Mouse (Mus musculus): ENCODE results near the gene Znhit2. TPM values are rescaled to one million over a fixed set of nuclear protein-coding genes. Genes with fewer than 3 reads are reported as not detected.

Gene Znhit2
- polyA plus RNA-seq (2012; rRNA removed; ENCODE audit: low replicate concordance) = 43.0 and 48.9 TPM in 2 replicates

DNA sequence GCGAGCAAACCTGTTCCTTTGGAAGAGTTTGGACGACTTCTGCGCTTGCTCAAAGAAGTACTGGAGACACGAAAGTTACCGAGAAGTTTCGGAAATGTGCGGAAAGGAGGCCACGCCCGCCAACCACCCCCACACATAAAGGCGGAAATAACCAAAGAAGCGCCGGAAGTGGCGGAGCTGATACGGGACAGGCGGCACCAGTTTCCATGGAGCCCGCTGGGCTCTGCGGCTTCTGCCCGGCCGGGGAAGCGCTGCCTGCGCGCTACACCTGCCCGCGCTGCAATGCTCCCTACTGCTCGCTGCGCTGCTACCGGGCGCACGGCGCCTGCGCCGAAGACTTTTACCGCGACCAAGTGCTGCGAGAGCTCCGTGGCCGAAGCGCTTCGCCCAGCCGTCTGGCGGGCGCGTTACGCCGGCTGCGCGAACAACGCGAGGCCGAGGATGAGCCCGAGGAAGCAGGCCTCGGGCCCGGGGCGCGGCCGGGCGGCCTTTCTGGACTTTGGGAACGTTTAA is at the start of gene Znhit2:
Gene Znhit2, plus strand, starts transcription at position 172 of the 513 bp plus-strand sequence.

DNA sequence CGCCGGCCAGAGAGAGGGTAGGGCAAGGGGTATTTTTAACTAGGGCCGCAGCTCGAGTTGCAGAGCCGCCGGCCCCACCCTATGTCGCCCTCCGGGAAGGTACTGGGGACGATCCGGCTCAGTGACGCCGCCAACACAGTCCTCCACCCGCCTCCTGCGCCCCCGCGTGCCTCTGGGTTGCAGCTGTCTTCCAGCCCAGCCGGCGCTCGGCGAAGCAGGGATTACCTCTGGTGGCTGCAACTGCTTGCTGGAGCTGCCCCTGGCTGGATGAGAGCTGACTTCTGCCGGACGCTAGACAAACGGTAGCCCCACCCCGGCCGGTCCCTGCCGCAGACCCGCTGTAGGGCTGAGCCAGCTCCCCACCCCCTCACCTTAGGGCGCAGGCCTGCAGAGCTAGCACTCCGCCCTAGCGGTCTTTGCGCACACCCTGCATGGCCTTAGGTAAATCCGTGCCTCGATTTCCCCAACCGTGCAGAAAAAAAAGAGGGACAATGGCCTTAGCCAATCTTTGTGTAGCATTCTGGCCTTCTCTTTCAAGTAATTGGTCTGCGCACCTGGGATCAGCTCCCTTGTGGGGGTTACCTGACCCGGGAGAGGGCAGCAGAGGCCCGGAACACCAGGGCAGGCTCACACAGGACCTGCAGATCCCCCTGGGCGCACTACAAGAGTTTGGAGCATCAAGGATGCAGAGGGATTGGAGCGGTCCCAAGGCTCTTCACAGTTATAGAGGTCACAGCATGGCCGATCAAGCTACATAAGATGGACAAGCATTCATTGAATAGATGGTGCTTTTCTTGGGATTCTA is 45.3 kb upstream of the Znhit2 start, which contains the start of gene Capn1:
Gene Capn1, minus strand, starts transcription at position 387 of the 805 bp plus-strand sequence.

DNA sequence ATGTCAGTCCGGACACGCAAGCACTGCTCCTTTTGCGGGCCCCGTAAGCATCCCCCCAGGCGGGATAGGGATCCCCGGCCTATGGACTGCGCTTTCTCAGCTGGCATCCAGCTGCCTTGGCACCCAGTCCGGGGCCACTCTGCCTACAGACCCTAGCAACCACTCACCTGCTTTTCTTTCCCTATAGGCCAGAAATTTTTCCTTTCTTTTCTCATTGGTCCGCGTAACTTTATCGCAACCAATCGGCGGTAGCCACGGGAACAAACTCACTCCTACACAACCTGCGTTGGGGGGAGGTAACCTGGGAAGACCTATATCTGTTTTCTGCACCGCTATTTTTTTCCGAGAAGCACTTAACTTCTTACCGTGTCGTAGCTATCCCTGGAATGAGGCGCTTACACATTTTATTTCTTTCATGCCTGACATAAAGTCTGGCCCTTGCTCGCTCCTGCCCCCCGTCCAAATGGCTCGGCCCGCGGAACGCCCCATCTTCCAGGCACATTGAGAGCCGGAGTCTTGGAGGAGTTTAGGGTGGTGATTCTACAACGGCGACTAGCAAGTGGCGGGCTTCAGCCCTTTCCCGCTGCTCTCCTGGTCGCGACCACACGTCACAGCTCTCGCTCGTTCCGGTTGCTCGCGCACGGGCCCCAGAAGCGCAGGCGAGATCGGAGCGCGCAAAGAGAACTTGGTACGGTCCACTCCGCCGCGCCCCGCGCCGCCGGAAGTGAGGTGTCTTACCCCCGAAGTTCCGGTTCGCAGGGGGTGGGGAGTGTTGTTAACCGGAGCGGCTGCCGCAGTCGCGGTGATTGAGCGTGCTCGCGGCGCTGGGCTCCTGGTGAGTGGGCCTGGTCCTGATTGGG is 14.5 kb upstream of the Znhit2 start, which contains the start of gene Syvn1:
Gene Syvn1, plus strand, starts transcription at position 283 of the 860 bp plus-strand sequence.

DNA sequence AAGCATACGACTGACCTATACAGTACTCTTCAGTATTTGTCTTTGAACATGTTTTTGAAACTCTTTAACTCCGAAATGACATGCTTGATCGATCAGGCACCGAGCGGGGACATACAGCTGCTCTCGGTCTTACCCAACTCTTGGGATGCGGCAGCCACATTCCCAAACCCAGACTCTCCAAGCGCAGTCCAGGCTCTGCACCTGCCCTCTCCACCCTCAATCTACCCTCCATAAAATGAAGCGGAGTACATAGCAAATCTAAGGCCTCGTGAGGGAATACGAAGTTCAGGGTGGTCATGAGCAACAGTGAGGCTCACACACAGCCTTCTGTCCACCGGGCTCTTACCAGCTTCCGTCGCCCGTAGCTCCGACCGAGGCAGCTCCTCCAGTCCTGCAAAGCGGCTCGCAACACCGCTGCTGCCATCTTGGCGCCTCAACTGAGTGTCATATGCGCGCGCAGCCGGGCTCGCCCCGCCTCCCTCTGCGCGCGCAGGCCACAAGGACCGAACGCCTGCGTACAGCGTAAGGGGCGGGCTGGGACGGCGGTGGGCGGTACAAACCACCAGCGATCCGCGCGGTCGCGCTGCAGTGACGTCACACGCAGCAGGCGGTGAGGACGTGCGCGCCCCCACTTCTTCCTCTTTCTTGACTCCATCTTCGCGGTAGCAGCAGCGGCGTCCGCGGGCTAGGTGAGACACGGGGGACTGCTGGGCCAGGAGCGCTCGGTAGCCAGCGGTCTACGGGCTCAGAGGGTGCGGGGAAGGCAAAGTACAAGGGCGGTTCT is 3.5 kb upstream of the Znhit2 start, which contains the start of the genes Mrpl49 and Fau:
Gene Mrpl49, minus strand, starts transcription at position 473 of the 784 bp plus-strand sequence.
Gene Fau, plus strand, starts transcription at position 532 of the 784 bp plus-strand sequence.

DNA sequence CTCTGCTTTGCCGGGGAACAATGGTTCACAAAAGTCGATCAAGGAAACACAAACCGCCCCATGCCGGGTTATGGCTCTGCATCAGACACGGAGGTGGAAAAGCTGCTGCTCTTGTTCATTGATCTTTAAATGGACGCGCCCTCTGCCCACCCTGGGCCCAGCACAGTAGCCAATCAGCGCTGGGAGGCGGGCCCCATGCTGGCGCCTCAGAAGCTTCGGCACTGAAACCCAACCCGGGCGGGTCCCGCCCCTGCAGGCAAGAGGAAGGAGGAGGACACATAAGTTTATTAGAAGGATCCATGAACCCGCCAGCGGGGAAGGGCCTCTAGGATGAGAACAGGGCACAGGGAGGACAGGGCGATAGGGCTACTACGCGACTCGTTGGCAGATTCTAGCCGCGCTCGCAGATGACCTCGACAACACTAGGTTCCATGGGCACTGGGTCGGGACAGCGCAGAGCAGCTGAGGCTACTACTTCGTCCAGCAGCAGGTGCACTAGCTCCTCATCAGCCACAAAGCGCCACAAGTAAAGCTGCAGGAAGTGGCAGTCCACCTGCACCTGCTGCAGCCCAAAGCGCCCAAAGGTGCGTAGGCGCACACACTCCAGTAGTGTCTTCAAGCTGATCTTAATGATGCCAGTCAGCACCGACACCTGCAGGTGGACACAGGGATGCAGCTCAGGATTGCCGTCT is 6.9 kb downstream of the Znhit2 start, which contains the start of gene Tm7sf2:
Gene Tm7sf2, minus strand, starts transcription at position 650 of the 692 bp plus-strand sequence.

DNA sequence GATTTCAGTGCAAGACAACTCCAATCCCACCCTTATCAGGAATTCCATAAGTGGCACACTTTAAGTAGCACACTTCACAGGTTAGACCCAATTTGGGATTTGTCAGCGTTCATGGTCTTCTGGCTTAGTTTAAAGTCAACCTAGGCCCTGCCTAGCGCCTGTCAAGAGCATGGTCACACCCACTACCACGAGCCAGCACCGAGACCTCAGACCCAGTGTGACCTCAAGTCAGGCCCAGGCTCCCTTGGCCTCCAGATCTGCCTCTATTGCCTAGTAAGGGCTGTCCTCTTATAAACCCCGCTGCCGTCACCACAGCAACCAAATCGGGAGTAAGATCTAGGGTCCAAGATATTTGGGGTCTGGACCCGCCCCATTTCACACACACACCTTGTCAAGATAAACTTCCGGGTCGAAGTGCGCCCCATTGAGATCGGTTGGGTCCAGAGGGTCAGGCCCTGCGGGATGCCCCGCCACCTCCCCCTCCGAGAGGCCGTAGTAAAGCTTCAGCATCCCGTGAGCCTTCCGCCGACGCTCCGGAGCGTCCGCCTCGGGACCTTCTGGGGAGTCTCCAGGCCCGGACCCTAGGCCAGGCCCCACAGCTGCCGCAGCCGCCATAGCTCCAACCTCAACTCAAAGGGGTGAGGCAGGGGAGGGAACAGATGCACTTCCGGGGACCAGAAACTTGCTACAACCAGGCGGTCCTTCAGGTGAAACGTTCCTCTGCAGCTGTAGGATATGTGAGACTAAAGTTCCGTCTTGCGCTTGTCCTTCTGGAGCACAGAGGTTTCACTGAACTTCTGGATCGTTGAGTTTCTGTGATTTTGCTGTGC is 15.8 kb downstream of the Znhit2 start, which contains the start of gene Vps51:
Gene Vps51, minus strand, starts transcription at position 668 of the 830 bp plus-strand sequence.

DNA sequence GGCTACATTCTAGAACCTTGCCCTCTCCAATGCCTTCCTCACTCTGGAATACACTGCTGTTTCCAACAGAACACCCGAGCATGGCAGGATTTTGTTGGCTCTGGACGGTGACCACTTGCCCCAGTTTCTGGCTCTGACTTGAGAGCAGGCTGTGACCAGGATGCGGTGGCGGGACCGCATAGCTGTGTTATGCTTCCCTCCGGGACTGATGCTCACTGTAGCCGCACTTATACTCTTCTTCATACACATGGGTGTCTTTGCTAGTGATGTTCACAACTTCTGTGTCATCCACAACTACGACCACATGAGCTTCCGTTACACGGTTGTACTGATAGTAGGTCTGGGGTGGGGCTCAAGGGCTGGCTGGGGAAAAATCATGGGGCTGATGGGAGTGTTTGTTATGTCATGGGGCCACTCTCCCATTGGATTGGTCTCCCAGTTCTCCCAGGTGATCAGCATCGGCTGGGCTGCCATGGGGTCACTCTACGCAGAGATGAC is 19.0 kb downstream of the Znhit2 start, which contains the start of gene Tmem262:
Gene Tmem262, plus strand, starts transcription at position 51 of the 498 bp plus-strand sequence.

DNA sequence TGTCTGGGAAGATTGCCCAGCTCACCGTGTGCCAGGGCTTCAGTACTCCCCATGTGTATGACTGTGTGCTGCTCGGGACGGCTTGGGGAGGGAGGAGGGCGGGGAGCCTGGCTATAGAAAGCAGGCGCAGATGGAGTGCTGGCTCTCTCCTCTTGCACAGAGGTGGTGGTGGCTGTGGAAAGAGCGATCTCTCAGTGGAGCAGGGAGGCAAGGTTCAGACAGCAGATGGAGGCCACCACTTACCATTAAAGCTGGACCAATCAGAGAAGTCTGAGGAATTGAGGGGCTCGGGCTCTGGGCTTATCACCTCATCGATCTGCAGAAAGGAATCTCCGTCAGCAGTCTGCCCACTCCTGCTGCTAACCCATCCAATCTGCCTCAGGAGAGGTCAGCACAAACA is 21.2 kb downstream of the Znhit2 start, which contains the start of gene Gm28374:
Gene Gm28374, minus strand, starts transcription at position 101 of the 400 bp plus-strand sequence.

DNA sequence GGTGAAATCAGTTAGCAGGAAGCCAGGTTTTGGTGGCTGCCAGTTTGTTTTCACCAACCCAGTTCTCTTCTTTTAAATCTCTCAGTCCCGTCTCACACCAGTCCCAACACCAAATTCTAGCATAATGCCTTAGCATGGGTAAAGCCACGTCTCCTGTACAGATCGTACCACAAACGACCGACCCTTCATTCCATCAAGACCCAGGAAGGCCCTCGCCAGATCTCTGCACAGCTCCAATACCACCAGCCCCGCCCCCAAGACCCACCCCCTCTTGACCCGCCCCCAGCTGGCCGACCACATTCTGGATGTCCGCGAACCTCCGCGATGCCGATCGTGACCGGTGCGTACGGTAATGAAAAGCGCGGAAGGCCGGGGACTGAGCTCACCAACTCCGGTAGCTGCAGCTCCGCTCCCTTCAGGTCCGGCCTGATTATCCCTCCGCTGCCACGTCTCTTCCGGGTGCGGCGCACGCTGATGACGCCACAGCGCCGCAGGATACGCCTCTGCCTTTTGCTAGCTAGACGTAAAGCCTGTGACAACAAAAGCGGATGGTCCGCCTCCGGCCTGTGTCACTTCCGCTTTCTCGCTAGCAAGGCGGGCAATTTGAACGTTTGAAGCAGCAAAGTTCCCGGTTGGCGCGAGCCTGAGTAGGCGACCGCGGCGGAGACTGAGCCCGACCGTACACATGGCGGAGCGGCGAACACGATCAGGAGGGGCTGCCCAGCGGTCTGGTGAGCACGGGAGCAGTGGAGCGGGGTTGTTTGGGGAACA is 23.7 kb downstream of the Znhit2 start, which contains the start of the genes Zfpl1 and Cdca5:
Gene Zfpl1, minus strand, starts transcription at position 479 of the 771 bp plus-strand sequence.
Gene Cdca5, plus strand, starts transcription at position 506 of the 771 bp plus-strand sequence.

DNA sequence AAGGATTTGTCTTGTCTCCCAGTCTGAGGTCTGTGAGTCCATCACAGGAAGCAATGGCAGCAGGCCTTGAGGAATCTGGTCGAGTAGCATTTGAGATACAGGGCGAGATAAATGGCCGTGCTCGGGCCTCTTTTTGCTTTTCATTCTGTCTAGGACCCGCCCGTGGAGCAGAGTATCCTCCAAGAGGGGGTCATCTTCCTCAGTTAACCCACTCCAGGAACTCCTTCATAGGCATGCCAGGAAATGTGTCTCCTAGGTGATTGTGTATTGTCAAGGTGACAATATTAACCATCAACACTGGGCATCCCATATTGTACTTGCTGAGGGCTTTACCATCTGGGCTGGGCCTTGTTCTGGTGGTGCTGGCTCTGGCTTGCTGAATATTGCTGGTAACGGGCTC is 33.1 kb downstream of the Znhit2 start, which contains the start of gene AC131692.1:
Gene AC131692.1, plus strand, starts transcription at position 301 of the 400 bp plus-strand sequence.

DNA sequence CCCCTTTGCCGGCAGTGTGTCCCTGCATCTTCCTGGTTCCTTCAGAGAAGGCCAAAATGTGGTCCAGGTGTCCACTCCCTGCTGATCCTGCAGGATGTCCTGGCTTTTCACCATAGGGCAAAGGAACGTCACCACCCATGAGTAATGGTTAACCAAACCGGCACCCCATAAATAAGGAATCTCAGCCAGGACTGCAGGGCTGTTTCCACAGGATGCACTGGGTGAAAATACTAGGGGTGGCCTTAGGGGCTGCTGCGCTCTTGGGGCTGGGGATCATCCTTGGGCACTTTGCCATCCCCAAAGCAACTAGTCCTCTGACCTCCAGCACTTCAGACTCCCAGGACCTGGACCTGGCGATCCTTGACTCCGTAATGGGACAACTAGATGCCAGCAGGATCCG is 44.6 kb downstream of the Znhit2 start, which contains the start of gene Naaladl1:
Gene Naaladl1, plus strand, starts transcription at position 197 of the 400 bp plus-strand sequence.

Other genes starting within 250 kb of the Znhit2 start
- 22.5 and 24.5 TPM in 2 replicates for gene Frmd8, start 185.9 kb upstream of the Znhit2 start, polyA plus RNA-seq (2012; rRNA removed; ENCODE audit: low replicate concordance)
- gene Slc25a45, start 183.4 kb upstream of the Znhit2 start, polyA plus RNA-seq (2012; rRNA removed; ENCODE audit: low replicate concordance) = 24.1 and 26.7 TPM in 2 replicates
- gene Tigd3, start 167.0 kb upstream of the Znhit2 start, polyA plus RNA-seq (2012; rRNA removed; ENCODE audit: low replicate concordance) = 0.33 and 1.0 TPM in 2 replicates
- gene Dpf2, start 148.2 kb upstream of the Znhit2 start, polyA plus RNA-seq (2012; rRNA removed; ENCODE audit: low replicate concordance) = 73.6 and 128 TPM in 2 replicates
- gene Cdc42ep2, start 136.4 kb upstream of the Znhit2 start, polyA plus RNA-seq (2012; rRNA removed; ENCODE audit: low replicate concordance) = 24.5 and 38.9 TPM in 2 replicates
- 60.9 and 84.4 TPM in 2 replicates for gene Pola2, start 97.0 kb upstream of the Znhit2 start, polyA plus RNA-seq (2012; rRNA removed; ENCODE audit: low replicate concordance)
- not detected in 2 replicates for gene Slc22a20, start 75.0 kb upstream of the Znhit2 start, polyA plus RNA-seq (2012; rRNA removed; ENCODE audit: low replicate concordance)
- 42.0 and 72.3 TPM in 2 replicates for gene Capn1, start 45.3 kb upstream of the Znhit2 start, polyA plus RNA-seq (2012; rRNA removed; ENCODE audit: low replicate concordance)
- 59.3 and 60.1 TPM in 2 replicates for gene Syvn1, start 14.6 kb upstream of the Znhit2 start, polyA plus RNA-seq (2012; rRNA removed; ENCODE audit: low replicate concordance)
- 29.0 and 43.8 TPM in 2 replicates for gene Mrpl49, start 3.4 kb upstream of the Znhit2 start, polyA plus RNA-seq (2012; rRNA removed; ENCODE audit: low replicate concordance)
- gene Fau, start 3.3 kb upstream of the Znhit2 start, polyA plus RNA-seq (2012; rRNA removed; ENCODE audit: low replicate concordance) = 740 and 1,078 TPM in 2 replicates
- 39.1 and 40.1 TPM in 2 replicates for gene Tm7sf2, start 7.2 kb downstream of the Znhit2 start, polyA plus RNA-seq (2012; rRNA removed; ENCODE audit: low replicate concordance)
- 67.5 and 83.1 TPM in 2 replicates for gene Vps51, start 16.0 kb downstream of the Znhit2 start, polyA plus RNA-seq (2012; rRNA removed; ENCODE audit: low replicate concordance)
- not detected in 2 replicates for gene Tmem262, start 18.8 kb downstream of the Znhit2 start, polyA plus RNA-seq (2012; rRNA removed; ENCODE audit: low replicate concordance)
- gene Gm28374, start 21.1 kb downstream of the Znhit2 start, polyA plus RNA-seq (2012; rRNA removed; ENCODE audit: low replicate concordance) = 0.19 and 0.49 TPM in 2 replicates
- gene Zfpl1, start 23.8 kb downstream of the Znhit2 start, polyA plus RNA-seq (2012; rRNA removed; ENCODE audit: low replicate concordance) = 100 and 103 TPM in 2 replicates
- gene Cdca5, start 23.8 kb downstream of the Znhit2 start, polyA plus RNA-seq (2012; rRNA removed; ENCODE audit: low replicate concordance) = 0.30 and 4.4 TPM in 2 replicates
- not detected in 2 replicates for gene AC131692.1, start 33.2 kb downstream of the Znhit2 start, polyA plus RNA-seq (2012; rRNA removed; ENCODE audit: low replicate concordance)
- 0.09 and 0.22 TPM in 2 replicates for gene Naaladl1, start 44.6 kb downstream of the Znhit2 start, polyA plus RNA-seq (2012; rRNA removed; ENCODE audit: low replicate concordance)
- 19.6 and 37.2 TPM in 2 replicates for gene Sac3d1, start 57.5 kb downstream of the Znhit2 start, polyA plus RNA-seq (2012; rRNA removed; ENCODE audit: low replicate concordance)
- gene Snx15, start 67.1 kb downstream of the Znhit2 start, polyA plus RNA-seq (2012; rRNA removed; ENCODE audit: low replicate concordance) = 31.6 and 42.5 TPM in 2 replicates
- 8.7 and 11.0 TPM in 2 replicates for gene Batf2, start 79.8 kb downstream of the Znhit2 start, polyA plus RNA-seq (2012; rRNA removed; ENCODE audit: low replicate concordance)
- 139 and 178 TPM in 2 replicates for gene Arl2, start 80.4 kb downstream of the Znhit2 start, polyA plus RNA-seq (2012; rRNA removed; ENCODE audit: low replicate concordance)
- 0.26 and 0.46 TPM in 2 replicates for gene Majin, start 123.2 kb downstream of the Znhit2 start, polyA plus RNA-seq (2012; rRNA removed; ENCODE audit: low replicate concordance)
- 0.63 and 0.66 TPM in 2 replicates for gene Gpha2, start 165.2 kb downstream of the Znhit2 start, polyA plus RNA-seq (2012; rRNA removed; ENCODE audit: low replicate concordance)
- gene Ppp2r5b, start 174.7 kb downstream of the Znhit2 start, polyA plus RNA-seq (2012; rRNA removed; ENCODE audit: low replicate concordance) = 90.3 and 103 TPM in 2 replicates
- 38.8 and 43.8 TPM in 2 replicates for gene Atg2a, start 180.5 kb downstream of the Znhit2 start, polyA plus RNA-seq (2012; rRNA removed; ENCODE audit: low replicate concordance)
- 270 and 315 TPM in 2 replicates for gene Ehd1, start 215.5 kb downstream of the Znhit2 start, polyA plus RNA-seq (2012; rRNA removed; ENCODE audit: low replicate concordance)
- 10.9 and 14.7 TPM in 2 replicates for gene Cdc42bpg, start 245.3 kb downstream of the Znhit2 start, polyA plus RNA-seq (2012; rRNA removed; ENCODE audit: low replicate concordance)

Data from subcutaneous adipose tissue, adult 2 months (tissue).